Mouse (Mus musculus) hindbrain, embryonic 10.5 days (tissue): ENCODE measurements around the gene Kitl. TPM values are rescaled to one million over a fixed set of nuclear protein-coding genes. Genes with fewer than 3 reads are reported as not detected.

Experiments
- DNase-seq: peaks from one replicate; pipeline ENCODE4 v3.0.0-alpha.2; 2017; ENCODE audit warnings: low spot score
- H3K27ac ChIP-seq: fragments of 300-500 bp; sonication (generic); 2 replicates; pipeline ENCODE4 v1.5.1; 2016; ENCODE audit warnings: mild to moderate bottlenecking, moderate library complexity
- H3K27me3 ChIP-seq: fragments of 300-500 bp; sonication (generic); 2 replicates; pipeline ENCODE4 v1.6.1; 2016; ENCODE audit warnings: mild to moderate bottlenecking; ENCODE audit not compliant: poor library complexity, insufficient read depth, severe bottlenecking
- H3K36me3 ChIP-seq: fragments of 300-500 bp; sonication (generic); 2 replicates; pipeline ENCODE4 v1.6.1; 2016; ENCODE audit warnings: mild to moderate bottlenecking, moderate library complexity
- H3K4me1 ChIP-seq: fragments of 300-500 bp; sonication (generic); replicated peaks from 2 replicates; pipeline ENCODE4 v1.6.1; 2016; ENCODE audit warnings: mild to moderate bottlenecking
- H3K4me3 ChIP-seq: fragments of 300-500 bp; sonication (generic); 2 replicates; pipeline ENCODE4 v1.5.1; 2016; ENCODE audit warnings: mild to moderate bottlenecking, moderate library complexity
- H3K9me3 ChIP-seq: fragments of 300-500 bp; sonication (generic); 2 replicates; pipeline ENCODE4 v1.6.1; 2016; ENCODE audit warnings: mild to moderate bottlenecking, moderate library complexity
- WGBS: fragments of 180-500 bp; shearing (Covaris S2); methylation state at CpG from one replicate; pipeline ENCODE4 v1.1.7; 2016; 5-methylcytosine and 5-hydroxymethylcytosine counted together
- polyA plus RNA-seq: library from polyadenylated mRNA; unstranded; fragments of >200 nt; fragmentation: Nextera tagmentation; extraction: Ambion mirVana; gene quantifications from 2 replicates; pipeline ENCODE4 v1.2.1, GENCODE M21; 2016

The Kitl gene
- polyA plus RNA-seq, 1 experiment from 2014 or later: 12.1 TPM

DNA sequence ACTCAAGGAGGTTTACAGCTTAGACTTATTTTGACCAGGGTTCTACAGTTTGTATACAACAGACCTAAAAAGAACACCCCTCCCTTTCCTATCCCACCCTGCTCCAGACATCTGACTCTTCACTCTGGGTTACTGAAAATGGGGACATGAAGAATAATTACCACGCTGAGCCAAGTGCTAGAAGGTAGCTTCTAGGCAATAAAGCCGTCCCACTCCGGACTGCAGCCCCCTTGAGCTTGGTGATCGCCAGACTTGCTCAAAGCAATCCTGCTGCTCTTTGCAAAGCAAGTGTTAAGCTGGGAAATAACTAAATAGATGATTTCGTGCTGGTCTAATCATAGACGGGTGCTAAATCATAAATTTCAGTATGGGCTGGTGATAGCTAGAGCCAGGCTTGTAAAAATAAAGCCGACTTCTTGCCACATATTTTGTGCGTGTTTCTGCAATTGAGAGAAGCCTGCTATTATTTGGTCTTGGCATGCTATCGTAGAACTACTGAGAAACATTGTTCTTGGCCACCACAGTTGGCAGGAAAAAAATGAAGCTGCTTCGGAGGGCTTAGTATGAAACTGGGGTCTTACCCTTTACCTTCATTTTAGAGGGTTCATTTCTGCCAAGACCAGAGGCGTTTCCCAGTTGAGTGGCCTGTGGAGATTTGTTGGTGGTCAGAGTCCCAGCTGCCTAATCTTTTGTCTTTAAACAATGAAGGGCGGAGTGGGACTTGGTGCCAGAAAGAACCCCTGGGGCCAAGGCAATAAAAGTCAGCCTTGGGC is 50.3 kb downstream of the Kitl start:
- DNase-seq: peak; percentile 9
- WGBS: 36% methylated on average over 12 of the region's 12 CpGs
- H3K36me3 ChIP-seq: no peaks in the 10 kb centered on the region
- peaks cover 15% of the 10 kb centered on the region for H3K4me1 ChIP-seq
- no peaks in the 10 kb centered on the region for H3K27me3 ChIP-seq
- H3K27ac ChIP-seq: peak overlapping the region; percentile 59; the same call in 1 of the 2 replicates
- peak overlapping the region; percentile 16 for H3K4me3 ChIP-seq
- H3K9me3 ChIP-seq: no peaks in the 10 kb centered on the region

DNA sequence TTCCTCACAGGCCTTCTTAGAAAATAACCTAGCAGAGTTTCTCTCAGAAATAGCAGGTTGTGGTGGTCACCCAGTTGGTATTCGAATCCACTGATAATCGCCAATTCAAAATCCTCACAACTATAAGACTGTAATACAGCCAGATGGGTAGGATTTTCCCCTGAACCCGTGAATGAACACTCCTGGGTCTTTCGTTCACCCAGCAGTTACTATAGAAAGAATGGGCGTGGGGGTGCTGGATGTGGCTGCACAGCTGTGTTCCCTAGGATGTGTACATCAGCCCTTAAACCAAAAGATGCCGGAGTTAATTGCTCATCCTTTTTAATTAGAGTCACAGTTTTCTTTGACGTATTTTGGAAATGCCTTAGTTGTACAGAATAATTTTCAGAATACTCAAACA is 50.9 kb downstream of the Kitl start:
- H3K9me3 ChIP-seq: no peaks in the 10 kb centered on the region
- no peaks in the 10 kb centered on the region for H3K36me3 ChIP-seq
- peak overlapping the region; percentile 59; the same call in 1 of the 2 replicates for H3K27ac ChIP-seq
- no peaks in the 10 kb centered on the region for H3K27me3 ChIP-seq
- no peak for DNase-seq
- H3K4me1 ChIP-seq: peaks cover 15% of the 10 kb centered on the region
- WGBS: 36% methylated on average over 7 of the region's 7 CpGs
- peak overlapping the region; percentile 16; the same call in 1 of the 2 replicates for H3K4me3 ChIP-seq

DNA sequence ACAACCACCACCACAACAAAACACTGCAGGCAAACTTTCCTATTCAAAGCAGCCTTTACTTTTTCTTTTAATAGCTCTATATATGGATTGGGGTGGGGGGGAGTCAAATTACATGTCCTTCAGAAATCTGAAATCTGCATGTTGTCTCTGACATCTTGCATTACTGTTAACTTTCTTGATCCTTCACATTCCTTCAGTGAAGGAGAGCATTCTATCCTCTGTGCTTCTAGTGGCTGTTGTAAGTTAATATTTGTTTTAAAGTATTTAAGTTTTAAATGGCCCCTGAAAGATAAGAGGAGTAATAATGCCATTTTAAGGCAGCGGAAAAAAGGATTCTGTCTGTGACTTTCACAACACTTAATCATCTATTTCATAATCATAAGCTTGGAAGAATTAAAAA is 57.2 kb downstream of the Kitl start:
- no peak overlapping the region for H3K4me3 ChIP-seq
- 94% methylated on average over 1 of the region's 1 CpGs for WGBS
- no peaks in the 10 kb centered on the region for H3K4me1 ChIP-seq
- H3K27ac ChIP-seq: no peak overlapping the region
- H3K27me3 ChIP-seq: no peaks in the 10 kb centered on the region
- no peaks in the 10 kb centered on the region for H3K9me3 ChIP-seq
- H3K36me3 ChIP-seq: no peaks in the 10 kb centered on the region
- DNase-seq: no peak

DNA sequence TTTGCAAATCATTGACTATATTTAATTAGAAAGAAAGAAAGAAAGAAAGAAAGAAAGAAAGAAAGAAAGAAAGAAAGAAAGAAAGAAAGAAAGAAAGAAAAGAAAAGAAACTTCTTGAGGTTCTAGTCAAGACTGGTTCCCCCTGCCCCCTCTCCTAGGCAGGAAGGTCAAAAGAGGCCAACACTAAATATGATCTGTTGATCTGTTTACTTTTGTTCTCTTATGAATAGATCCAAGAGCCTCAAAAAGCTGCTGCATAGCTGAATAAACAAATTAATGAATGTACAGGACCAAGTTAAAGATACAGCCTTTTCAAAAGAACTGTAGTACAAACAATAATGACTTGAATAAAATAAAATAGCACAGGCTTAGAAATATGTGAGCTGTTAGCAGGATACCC is 57.7 kb downstream of the Kitl start:
- Histone ChIP-seq H3K27ac (no peak overlapping the region), H3K27me3 (no peaks in the 10 kb centered on the region), H3K4me3 (no peak overlapping the region), H3K4me1 (no peaks in the 10 kb centered on the region), H3K9me3 (no peaks in the 10 kb centered on the region), H3K36me3 (no peaks in the 10 kb centered on the region)
- no peak for DNase-seq

DNA sequence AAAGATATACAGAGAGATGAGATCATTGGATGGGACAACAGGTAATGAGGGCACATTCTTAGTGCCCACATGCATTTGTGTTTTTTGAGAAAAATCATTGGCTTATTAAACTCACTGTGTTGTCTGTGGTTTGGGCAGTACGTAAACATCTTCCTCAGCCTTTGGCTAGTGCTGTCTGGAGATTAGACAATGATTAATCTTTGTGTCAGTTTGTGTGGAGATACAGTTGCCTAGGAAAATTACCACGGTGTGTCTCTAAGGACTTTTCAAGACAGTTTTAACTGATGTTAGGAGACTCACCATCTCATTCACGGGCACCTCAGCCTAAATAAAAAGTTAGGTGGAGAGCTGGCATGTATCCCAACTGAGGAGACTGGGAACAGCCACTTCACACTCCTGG is 85.7 kb downstream of the Kitl start:
- no peak for DNase-seq
- 72% methylated on average over 3 of the region's 3 CpGs for WGBS
- Histone ChIP-seq H3K4me1 (no peaks in the 10 kb centered on the region), H3K36me3 (no peaks in the 10 kb centered on the region), H3K27ac (no peak overlapping the region), H3K9me3 (no peaks in the 10 kb centered on the region), H3K4me3 (no peak overlapping the region), H3K27me3 (no peaks in the 10 kb centered on the region)

DNA sequence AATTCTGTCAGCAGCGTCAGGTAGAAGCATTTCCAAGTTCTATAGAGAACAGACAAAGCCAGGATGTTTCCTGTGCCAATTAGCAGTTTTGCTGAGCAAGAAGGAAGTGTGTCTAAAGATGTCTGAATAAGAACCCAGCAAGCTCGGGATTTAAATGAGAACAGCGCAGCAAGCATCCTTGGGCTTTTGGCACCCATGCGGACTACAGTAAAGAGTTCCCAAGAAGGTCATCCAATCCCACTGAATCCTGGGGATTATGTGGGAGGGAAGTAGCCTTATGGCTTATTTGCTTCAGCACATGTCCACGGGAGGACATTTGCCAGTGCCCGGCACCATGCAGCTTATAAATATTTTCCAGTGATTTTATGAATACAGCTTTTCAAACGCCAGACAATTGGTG is 95.8 kb downstream of the Kitl start:
- no peaks in the 10 kb centered on the region for H3K9me3 ChIP-seq
- H3K4me1 ChIP-seq: peaks cover 4% of the 10 kb centered on the region; the same call in 1 of the 2 replicates
- 26% methylated on average over 7 of the region's 7 CpGs for WGBS
- H3K27ac ChIP-seq: no peak overlapping the region
- H3K27me3 ChIP-seq: no peaks in the 10 kb centered on the region
- no peaks in the 10 kb centered on the region for H3K36me3 ChIP-seq
- no peak for DNase-seq
- H3K4me3 ChIP-seq: no peak overlapping the region

DNA sequence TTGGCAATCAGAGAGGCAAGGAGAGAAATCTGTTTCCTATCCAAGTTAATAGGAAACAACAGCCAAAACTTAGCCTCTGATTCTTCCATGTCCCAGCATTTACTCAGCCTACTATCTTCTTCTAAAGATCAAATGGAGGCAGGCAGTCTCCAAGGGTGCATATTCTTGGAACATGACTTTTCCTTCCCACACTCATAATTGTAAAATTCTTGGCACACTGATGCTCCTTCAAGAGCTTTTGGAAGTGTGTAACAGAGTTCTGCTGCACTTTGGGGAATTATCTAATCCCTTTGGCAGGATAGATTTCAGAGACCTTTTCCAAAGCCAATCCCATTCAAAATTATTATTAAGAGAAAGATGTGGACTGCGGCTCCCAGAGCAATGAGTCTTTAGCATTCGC is 100.1 kb downstream of the Kitl start:
- no peaks in the 10 kb centered on the region for H3K36me3 ChIP-seq
- H3K4me1 ChIP-seq: peaks cover 4% of the 10 kb centered on the region; the same call in 1 of the 2 replicates
- no peaks in the 10 kb centered on the region for H3K9me3 ChIP-seq
- DNase-seq: no peak
- H3K27ac ChIP-seq: no peak overlapping the region
- WGBS: 93% methylated on average over 2 of the region's 2 CpGs
- no peaks in the 10 kb centered on the region for H3K27me3 ChIP-seq
- no peak overlapping the region for H3K4me3 ChIP-seq

DNA sequence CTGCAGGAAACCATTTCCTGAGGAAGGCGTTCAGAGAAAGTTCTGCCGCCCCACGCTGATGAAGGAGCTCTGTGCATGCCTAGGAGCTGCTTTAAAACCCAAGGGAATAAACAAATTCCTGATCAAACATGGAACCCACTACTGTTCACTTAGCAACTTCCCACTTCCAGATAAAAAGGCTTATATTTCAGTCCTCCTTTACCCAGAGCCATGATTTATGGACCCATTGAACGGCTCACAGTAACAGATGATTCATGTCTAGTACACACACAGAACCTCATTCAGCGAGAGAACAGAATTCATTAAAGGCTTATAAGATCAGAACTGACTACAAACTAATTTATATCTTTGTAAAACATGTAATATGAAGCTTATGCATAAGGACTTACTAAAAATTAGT is 109.0 kb downstream of the Kitl start:
- no peak overlapping the region for H3K4me3 ChIP-seq
- H3K36me3 ChIP-seq: no peaks in the 10 kb centered on the region
- no peaks in the 10 kb centered on the region for H3K27me3 ChIP-seq
- peaks cover 10% of the 10 kb centered on the region; the same call in 1 of the 2 replicates for H3K4me1 ChIP-seq
- no peak for DNase-seq
- H3K27ac ChIP-seq: no peak overlapping the region
- 87% methylated on average over 5 of the region's 5 CpGs for WGBS
- H3K9me3 ChIP-seq: no peaks in the 10 kb centered on the region

DNA sequence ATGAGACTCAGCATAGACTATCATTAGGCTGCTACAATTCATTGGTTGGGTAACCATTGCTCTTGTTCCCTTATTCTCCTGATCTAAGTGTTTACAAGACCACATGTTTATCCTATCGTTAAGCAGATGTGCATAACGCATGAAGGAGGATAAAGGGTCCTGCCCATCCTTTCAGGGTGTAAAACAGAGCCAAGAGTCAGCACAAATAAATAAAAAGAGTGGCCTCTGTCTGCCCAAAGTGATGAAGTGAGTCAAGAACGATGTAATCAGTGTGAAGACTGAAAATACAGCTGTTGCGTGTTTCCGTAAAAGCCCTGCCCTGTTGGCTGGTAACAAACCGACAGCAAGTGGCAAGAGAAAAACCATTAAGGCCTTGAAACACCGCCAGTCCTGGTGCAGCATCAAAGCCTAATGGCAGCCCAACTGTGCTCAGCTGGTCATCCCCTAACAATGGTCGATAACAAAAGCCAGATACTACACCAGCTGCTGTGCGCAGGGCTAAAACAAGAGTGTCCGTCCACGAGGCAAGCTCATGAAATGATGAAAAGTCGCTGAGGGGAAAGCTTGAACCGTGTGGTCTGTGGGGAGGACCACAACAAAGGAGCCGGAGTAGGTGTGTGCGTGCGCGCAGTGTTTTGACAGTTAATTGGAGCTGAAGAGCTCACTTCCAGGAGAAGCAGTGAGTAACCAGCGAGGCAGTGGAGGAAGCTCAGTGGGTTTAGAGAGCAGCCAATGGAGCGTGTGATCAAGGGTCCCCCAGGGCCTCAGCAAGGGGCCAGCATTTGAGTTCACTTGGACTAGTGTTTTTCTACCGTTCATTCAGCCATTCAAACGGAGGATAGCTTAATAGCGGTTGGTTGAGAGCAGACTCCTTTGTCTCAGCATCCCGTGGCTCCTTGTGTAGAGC is 112.7 kb downstream of the Kitl start:
- H3K27ac ChIP-seq: peak overlapping the region; percentile 78
- no peaks in the 10 kb centered on the region for H3K27me3 ChIP-seq
- H3K4me1 ChIP-seq: peaks cover 10% of the 10 kb centered on the region; the same call in 1 of the 2 replicates
- peak; percentile 52 for DNase-seq
- peak overlapping the region; percentile 30 for H3K4me3 ChIP-seq
- 37% methylated on average over 23 of the region's 23 CpGs for WGBS
- H3K9me3 ChIP-seq: no peaks in the 10 kb centered on the region
- H3K36me3 ChIP-seq: no peaks in the 10 kb centered on the region

DNA sequence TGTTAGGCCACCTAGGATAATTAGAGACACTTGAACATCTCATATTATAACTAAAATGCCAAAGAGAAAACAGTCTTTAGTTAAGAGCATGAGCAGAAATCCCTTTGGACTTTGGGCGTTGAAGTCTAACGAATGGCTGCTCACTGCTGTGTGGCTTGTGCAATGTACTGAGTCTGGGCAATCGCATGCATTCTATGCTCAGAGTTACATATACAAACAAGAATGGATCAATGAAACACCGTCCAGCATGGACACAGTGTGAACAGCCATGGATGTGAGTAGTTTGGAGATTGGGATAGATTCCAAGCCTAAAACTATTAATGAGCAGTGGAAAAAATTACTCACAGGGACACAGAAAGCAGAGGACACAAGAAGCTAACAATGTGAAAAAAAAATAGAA is 116.2 kb downstream of the Kitl start:
- no peak for DNase-seq
- 90% methylated on average over 4 of the region's 4 CpGs for WGBS

DNA sequence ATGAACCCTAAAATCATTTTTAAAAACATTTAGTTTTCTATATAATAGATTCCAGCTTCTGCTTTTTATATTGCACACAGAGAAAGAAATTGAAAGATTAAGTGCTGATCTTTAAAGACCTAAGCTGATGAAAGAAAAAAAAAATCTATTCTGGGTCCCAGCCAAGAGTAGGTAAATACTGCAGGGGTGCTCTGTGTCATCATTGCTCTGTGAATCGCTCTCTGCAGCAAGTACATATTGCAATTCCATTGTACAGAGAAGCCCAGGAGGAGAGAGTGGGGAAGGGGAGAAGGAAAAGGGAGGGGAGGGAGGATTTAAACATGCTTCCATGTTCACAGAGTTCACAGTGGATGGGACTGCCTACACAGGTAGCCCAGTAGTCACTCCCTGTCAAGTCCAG is 116.9 kb downstream of the Kitl start:
- Histone ChIP-seq H3K4me1 (peaks cover 10% of the 10 kb centered on the region; the same call in 1 of the 2 replicates), H3K36me3 (no peaks in the 10 kb centered on the region), H3K9me3 (no peaks in the 10 kb centered on the region), H3K27me3 (no peaks in the 10 kb centered on the region), H3K27ac (no peak overlapping the region), H3K4me3 (no peak overlapping the region)
- WGBS: 89% methylated on average over 1 of the region's 1 CpGs
- no peak for DNase-seq

More for the DNA sequence above, 116.2 kb downstream of the Kitl start:
- Histone ChIP-seq H3K27ac (no peak overlapping the region), H3K36me3 (no peaks in the 10 kb centered on the region), H3K27me3 (no peaks in the 10 kb centered on the region), H3K4me3 (no peak overlapping the region), H3K9me3 (no peaks in the 10 kb centered on the region), H3K4me1 (peaks cover 10% of the 10 kb centered on the region; the same call in 1 of the 2 replicates)

DNA sequence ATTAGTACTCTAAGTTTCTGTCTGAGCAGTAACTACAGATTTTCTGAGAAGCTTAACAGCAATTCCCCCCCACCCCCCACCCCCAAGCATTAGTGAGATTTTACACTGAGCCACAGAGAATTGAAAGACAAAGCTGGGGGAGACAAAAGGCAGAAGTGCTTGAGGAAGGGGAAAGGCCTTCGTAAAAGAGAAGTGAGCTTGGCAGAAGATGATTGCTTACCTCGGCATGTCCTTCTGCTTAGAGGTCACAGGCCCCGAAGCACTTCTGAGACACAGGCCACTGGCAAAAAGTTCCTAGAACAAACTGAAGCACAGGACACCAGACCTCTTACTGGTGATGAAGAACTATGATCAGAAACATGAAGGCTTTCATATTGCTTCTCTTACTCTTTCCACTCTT is 123.1 kb downstream of the Kitl start:
- H3K36me3 ChIP-seq: no peaks in the 10 kb centered on the region
- WGBS: 80% methylated on average over 3 of the region's 3 CpGs
- no peaks in the 10 kb centered on the region for H3K9me3 ChIP-seq
- H3K4me3 ChIP-seq: no peak overlapping the region
- no peaks in the 10 kb centered on the region for H3K27me3 ChIP-seq
- H3K27ac ChIP-seq: no peak overlapping the region
- DNase-seq: no peak
- H3K4me1 ChIP-seq: no peaks in the 10 kb centered on the region

DNA sequence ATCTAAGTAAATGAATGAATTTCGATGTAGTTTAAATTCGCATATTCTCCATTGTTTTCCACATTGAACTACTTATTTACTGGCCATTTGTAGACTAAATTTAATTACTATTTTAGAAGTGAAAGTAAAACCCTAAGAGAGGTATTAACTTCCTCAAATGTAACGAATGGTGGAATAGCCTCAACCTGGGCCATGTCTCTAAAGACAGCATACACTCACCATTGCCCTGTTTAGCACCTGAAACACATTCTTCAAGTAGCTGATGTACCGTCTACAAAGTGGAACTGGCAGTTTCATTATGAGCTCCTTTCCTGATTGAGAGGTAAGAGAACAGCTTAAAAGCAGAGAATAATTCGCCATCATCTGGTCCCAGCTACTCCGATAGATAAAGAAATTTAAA is 132.7 kb downstream of the Kitl start:
- Histone ChIP-seq H3K27me3 (no peaks in the 10 kb centered on the region), H3K4me1 (no peaks in the 10 kb centered on the region), H3K9me3 (no peaks in the 10 kb centered on the region), H3K4me3 (no peak overlapping the region), H3K27ac (no peak overlapping the region), H3K36me3 (no peaks in the 10 kb centered on the region)
- DNase-seq: no peak
- WGBS: 91% methylated on average over 6 of the region's 6 CpGs
